Mouse (Mus musculus): ENCODE measurements around the gene Gtf3c5. TPM values are rescaled to one million over a fixed set of nuclear protein-coding genes. Genes with fewer than 3 reads are reported as not detected.
A peak's percentile ranks its signal among the peaks of the same experiment; 100 is the strongest.

Gene Gtf3c5
- 60.1 and 62.6 TPM in 2 replicates for polyA plus RNA-seq (2016; fragmentation: Nextera tagmentation; extraction: Ambion mirVana)

GRCm38 (mm10) chr2:28583651-28584050 lies at the start of gene Gtf3c5:
Gene Gtf3c5, minus strand, starts transcription at chr2:28583751.
- Histone ChIP-seq H3K36me3 (replicated peaks) (peaks cover 27% of the 10 kb centered on the region), H3K27me3 (ENCODE audit: poor library complexity, severe bottlenecking) (no peaks in the 10 kb centered on the region), H3K27ac (peak within 1 kb of the TSS; percentile 96), H3K4me1 (peaks cover 24% of the 10 kb centered on the region), H3K9me3 (no peaks in the 10 kb centered on the region), H3K4me3 (peak within 1 kb of the TSS; percentile 70)
- no peak for DNase-seq (ENCODE audit: extremely low spot score, low spot score)
- 80% methylated on average over 9 of the region's 9 CpGs for WGBS

DNA sequence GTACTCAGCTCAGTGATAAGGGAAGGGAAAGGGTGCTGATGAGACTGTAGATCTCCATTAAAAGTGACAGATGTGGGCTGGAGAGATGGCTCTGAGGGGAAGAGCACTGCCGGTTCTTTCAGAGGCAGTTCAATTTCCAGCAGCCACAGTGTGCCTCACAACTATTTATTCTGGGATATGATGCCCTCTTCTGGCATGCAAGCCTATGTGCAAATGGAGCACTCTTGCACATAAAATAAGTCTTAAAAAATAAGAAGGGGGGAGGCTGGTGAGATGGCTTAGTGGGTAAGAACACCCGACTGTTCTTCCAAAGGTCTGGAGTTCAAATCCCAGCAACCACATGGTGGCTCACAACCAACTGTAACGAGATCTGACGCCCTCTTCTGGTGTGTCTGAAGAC lies 49.6 kb upstream of the Gtf3c5 start:
- H3K27ac ChIP-seq = no peak overlapping the region
- 0 out of 2 replicates have a peak, but pooled peaks cover 12% of the 10 kb centered on the region for H3K27me3 ChIP-seq (ENCODE audit: poor library complexity, severe bottlenecking)
- no peaks in the 10 kb centered on the region for H3K9me3 ChIP-seq
- peaks cover 12% of the 10 kb centered on the region for H3K4me1 ChIP-seq
- WGBS = 58% methylated on average over 4 of the region's 4 CpGs
- no peak for DNase-seq (ENCODE audit: extremely low spot score, low spot score)
- H3K36me3 ChIP-seq (replicated peaks) = no peaks in the 10 kb centered on the region
- H3K4me3 ChIP-seq = no peak overlapping the region

- H3K27me3 ChIP-seq (ENCODE audit: poor library complexity, severe bottlenecking) = 0 out of 2 replicates have a peak, but pooled peaks cover 7% of the 10 kb centered on the region
- peaks cover 7% of the 10 kb centered on the region for H3K4me1 ChIP-seq
- H3K9me3 ChIP-seq = no peaks in the 10 kb centered on the region; the same call in 1 of the 2 replicates
- H3K27ac ChIP-seq = no peak overlapping the region
- DNase-seq (ENCODE audit: extremely low spot score, low spot score) = no peak
- 60% methylated on average over 1 of the region's 1 CpGs for WGBS
- H3K4me3 ChIP-seq = no peak overlapping the region
- no peaks in the 10 kb centered on the region for H3K36me3 ChIP-seq (replicated peaks)
Observed at GRCm38 (mm10) chr2:28632626-28633025, 49.1 kb upstream of the Gtf3c5 start.

DNA sequence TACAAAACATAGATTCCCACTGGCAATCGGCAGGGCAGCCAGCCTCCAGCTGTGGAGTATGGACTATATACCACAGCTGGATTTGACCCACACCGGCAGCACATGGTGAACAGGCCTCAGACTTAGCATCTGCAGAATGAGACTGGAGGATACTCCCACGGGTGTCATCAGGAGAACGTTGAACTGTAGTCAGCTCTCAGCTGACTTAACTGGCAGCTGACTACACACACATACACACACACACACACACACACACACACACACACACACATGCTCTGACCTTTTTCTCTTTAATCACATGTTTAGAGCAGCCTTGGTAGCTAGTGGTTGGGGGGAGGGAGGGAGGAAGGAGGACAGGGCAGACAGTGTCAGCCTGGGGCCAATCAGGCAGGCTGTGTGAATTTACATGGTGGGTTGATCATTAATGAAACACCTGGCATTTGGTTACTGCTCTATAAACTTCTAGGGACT lies 46.4 kb upstream of the Gtf3c5 start:
- WGBS = 71% methylated on average over 4 of the region's 4 CpGs

DNA sequence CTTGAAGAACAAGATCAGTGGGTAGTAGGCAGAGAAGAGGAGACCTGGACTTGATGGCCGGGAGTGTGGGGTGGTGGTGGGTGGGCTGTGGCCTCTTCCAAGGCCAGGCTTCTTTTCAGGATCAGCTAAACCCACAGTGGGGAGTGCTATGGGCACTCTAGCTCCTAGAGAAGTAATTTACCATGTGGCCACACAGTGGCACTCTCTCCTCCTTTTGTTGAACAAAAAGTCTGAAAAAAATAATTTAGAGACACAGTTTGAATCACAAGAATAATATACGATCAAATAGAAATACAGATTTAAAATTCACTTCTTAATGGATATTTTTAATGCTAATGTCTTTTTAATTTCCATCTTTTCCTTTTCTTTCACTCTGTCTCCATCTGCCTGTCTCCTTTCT lies 44.5 kb upstream of the Gtf3c5 start:
- peaks cover 7% of the 10 kb centered on the region for H3K27me3 ChIP-seq (ENCODE audit: poor library complexity, severe bottlenecking)
- no peak for DNase-seq (ENCODE audit: extremely low spot score, low spot score)
- no peaks in the 10 kb centered on the region for H3K36me3 ChIP-seq (replicated peaks)
- no peak overlapping the region for H3K27ac ChIP-seq
- H3K4me1 ChIP-seq = no peaks in the 10 kb centered on the region
- H3K4me3 ChIP-seq = no peak overlapping the region
- no peaks in the 10 kb centered on the region; the same call in 1 of the 2 replicates for H3K9me3 ChIP-seq
- WGBS = 72% methylated on average over 2 of the region's 2 CpGs

More for the DNA sequence above, 46.4 kb upstream of the Gtf3c5 start:
- Histone ChIP-seq H3K27ac (no peak overlapping the region), H3K9me3 (no peaks in the 10 kb centered on the region; the same call in 1 of the 2 replicates), H3K27me3 (ENCODE audit: poor library complexity, severe bottlenecking) (no peaks in the 10 kb centered on the region), H3K4me1 (no peaks in the 10 kb centered on the region), H3K4me3 (no peak overlapping the region), H3K36me3 (replicated peaks) (no peaks in the 10 kb centered on the region)
- no peak for DNase-seq (ENCODE audit: extremely low spot score, low spot score)

GRCm38 (mm10) chr2:28626038-28626437 lies 42.5 kb upstream of the Gtf3c5 start:
- Histone ChIP-seq H3K4me1 (peaks cover 14% of the 10 kb centered on the region), H3K36me3 (replicated peaks) (no peaks in the 10 kb centered on the region), H3K27ac (no peak overlapping the region), H3K4me3 (no peak overlapping the region), H3K27me3 (ENCODE audit: poor library complexity, severe bottlenecking) (peaks cover 27% of the 10 kb centered on the region), H3K9me3 (no peaks in the 10 kb centered on the region; the same call in 1 of the 2 replicates)
- DNase-seq (ENCODE audit: extremely low spot score, low spot score) = no peak
- WGBS = 75% methylated on average over 3 of the region's 3 CpGs

GRCm38 (mm10) chr2:28624870-28625269 lies 41.3 kb upstream of the Gtf3c5 start:
- Histone ChIP-seq H3K27ac (no peak overlapping the region), H3K9me3 (no peaks in the 10 kb centered on the region; the same call in 1 of the 2 replicates), H3K4me3 (no peak overlapping the region), H3K36me3 (replicated peaks) (no peaks in the 10 kb centered on the region), H3K27me3 (ENCODE audit: poor library complexity, severe bottlenecking) (peaks cover 38% of the 10 kb centered on the region), H3K4me1 (peaks cover 14% of the 10 kb centered on the region)
- 88% methylated on average over 3 of the region's 3 CpGs for WGBS
- no peak for DNase-seq (ENCODE audit: extremely low spot score, low spot score)

DNA sequence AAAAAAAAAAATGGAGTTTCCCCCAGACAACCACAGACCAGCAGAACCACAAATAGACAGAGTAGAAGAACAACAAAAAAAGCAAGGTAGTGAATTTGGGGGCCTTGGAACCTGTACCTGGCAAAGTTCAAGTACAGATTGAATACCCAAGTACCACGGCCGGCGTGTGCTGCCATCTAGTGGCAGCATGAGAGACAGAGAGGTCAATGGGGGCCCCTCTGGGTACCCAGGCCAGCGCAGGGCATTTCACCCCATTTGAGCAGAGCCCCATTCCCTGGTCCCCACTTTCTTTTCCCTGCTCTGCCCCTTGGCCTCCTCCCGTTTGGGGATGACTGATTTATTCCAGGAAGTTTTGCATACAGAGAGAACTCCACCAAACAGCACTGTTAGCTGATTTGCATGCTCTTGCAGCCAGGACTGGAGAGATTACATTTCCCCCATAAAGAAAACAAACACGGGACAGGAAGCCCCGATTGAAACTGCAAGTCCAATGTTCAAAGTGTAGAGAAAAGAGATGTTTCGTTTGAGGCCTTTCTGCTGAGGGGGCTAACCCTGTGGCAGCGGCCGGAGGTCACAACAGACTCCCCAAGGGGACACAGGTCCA lies 39.1 kb upstream of the Gtf3c5 start:
- H3K27me3 ChIP-seq (ENCODE audit: poor library complexity, severe bottlenecking) = peaks cover 51% of the 10 kb centered on the region
- peak; percentile 36 for DNase-seq (ENCODE audit: extremely low spot score, low spot score)
- no peak overlapping the region for H3K27ac ChIP-seq
- peaks cover 26% of the 10 kb centered on the region for H3K4me1 ChIP-seq
- no peaks in the 10 kb centered on the region; the same call in 1 of the 2 replicates for H3K9me3 ChIP-seq
- H3K4me3 ChIP-seq = no peak overlapping the region
- 21% methylated on average over 10 of the region's 10 CpGs for WGBS
- H3K36me3 ChIP-seq (replicated peaks) = no peaks in the 10 kb centered on the region

DNA sequence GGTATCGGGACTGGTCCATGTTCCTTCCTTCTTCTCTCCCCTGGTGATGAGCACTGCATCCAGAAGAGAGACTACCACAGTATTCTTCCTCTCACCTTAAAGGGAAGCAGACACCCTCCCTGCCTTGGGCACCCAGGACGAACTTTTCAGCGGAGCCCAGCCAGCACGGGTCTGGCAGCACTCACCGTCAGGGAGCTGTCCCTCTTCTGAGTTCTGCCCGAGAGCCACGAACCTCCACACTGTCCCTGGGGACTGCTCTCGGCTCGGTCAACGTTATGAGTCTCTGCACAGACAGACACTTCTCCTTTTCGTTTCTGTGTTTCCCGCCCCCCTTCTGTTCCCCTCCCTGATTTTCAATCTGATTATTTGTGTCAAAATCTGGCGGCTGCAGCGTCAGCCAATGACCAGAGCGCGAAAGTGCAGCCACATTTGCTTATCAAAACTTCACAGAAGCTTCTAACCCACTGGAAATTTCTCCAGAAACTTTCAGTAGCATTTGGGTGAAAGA lies 38.2 kb upstream of the Gtf3c5 start, which contains the start of gene Gfi1b:
Gene Gfi1b (minus strand): TSS at position 319 of the 508 bp plus-strand sequence.
- no peak for DNase-seq (ENCODE audit: extremely low spot score, low spot score)
- Histone ChIP-seq H3K4me3 (peak within 1 kb of the TSS; percentile 28), H3K27me3 (ENCODE audit: poor library complexity, severe bottlenecking) (peaks cover 51% of the 10 kb centered on the region), H3K4me1 (peaks cover 27% of the 10 kb centered on the region), H3K9me3 (no peaks in the 10 kb centered on the region), H3K27ac (no peak within 1 kb of the TSS), H3K36me3 (replicated peaks) (no peaks in the 10 kb centered on the region)
- 8% methylated on average over 16 of the region's 16 CpGs for WGBS

DNA sequence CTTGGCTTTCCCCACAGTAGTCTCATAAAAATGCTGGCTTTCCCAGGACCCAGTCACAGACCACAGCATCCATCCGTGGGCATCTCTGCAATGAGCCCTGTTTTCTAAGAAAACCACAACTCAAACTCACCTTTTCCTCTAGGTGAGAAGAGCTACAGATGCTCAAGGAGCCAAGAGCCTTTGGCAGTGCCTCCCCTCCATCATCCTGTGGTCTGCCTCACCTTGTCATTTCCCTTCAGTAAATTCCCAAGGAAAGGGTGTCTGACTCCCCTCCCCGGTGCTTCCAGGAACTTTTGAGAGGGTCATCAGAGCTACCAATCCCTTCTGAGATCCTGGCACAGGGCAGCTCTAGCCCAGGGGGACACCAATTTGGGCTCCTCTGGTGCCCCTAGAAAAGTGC lies 37.6 kb upstream of the Gtf3c5 start:
- Histone ChIP-seq H3K27me3 (ENCODE audit: poor library complexity, severe bottlenecking) (peaks cover 51% of the 10 kb centered on the region), H3K4me3 (peak overlapping the region; percentile 28), H3K4me1 (peaks cover 33% of the 10 kb centered on the region), H3K27ac (no peak overlapping the region), H3K9me3 (no peaks in the 10 kb centered on the region), H3K36me3 (replicated peaks) (no peaks in the 10 kb centered on the region)
- 25% methylated on average over 2 of the region's 2 CpGs for whole genome bisulfite sequencing
- no peak for DNase-seq (ENCODE audit: extremely low spot score, low spot score)

GRCm38 (mm10) chr2:28620522-28620921 lies 37.0 kb upstream of the Gtf3c5 start:
- Histone ChIP-seq H3K4me3 (peak overlapping the region; percentile 28; the same call in 1 of the 2 replicates), H3K4me1 (peaks cover 34% of the 10 kb centered on the region), H3K27me3 (ENCODE audit: poor library complexity, severe bottlenecking) (peaks cover 51% of the 10 kb centered on the region), H3K9me3 (no peaks in the 10 kb centered on the region), H3K36me3 (replicated peaks) (no peaks in the 10 kb centered on the region), H3K27ac (no peak overlapping the region)
- DNase-seq (ENCODE audit: extremely low spot score, low spot score) = no peak
- WGBS = 74% methylated on average over 10 of the region's 10 CpGs

GRCm38 (mm10) chr2:28619369-28619768 lies 35.8 kb upstream of the Gtf3c5 start:
- Histone ChIP-seq H3K4me1 (peaks cover 34% of the 10 kb centered on the region), H3K36me3 (replicated peaks) (no peaks in the 10 kb centered on the region), H3K27ac (no peak overlapping the region), H3K4me3 (no peak overlapping the region), H3K27me3 (ENCODE audit: poor library complexity, severe bottlenecking) (peaks cover 51% of the 10 kb centered on the region), H3K9me3 (no peaks in the 10 kb centered on the region)
- no peak for DNase-seq (ENCODE audit: extremely low spot score, low spot score)
- 91% methylated on average over 6 of the region's 6 CpGs for WGBS

- Histone ChIP-seq H3K27ac (no peak overlapping the region), H3K9me3 (no peaks in the 10 kb centered on the region), H3K4me1 (peaks cover 34% of the 10 kb centered on the region), H3K36me3 (replicated peaks) (no peaks in the 10 kb centered on the region), H3K27me3 (ENCODE audit: poor library complexity, severe bottlenecking) (peaks cover 51% of the 10 kb centered on the region), H3K4me3 (no peak overlapping the region)
- no peak for DNase-seq (ENCODE audit: extremely low spot score, low spot score)
- 83% methylated on average over 6 of the region's 6 CpGs for WGBS
Observed at GRCm38 (mm10) chr2:28618777-28619336, 35.3 kb upstream of the Gtf3c5 start.

Measured in forebrain, embryonic 10.5 days (tissue).